In genomic region chr1:152556576-152557281, GRCm38 (mm10) we compare ENCODE assay signal across 8 mouse cellular contexts.
DNase-seq lines count a peak whose midpoint lies in the region; ATAC-seq and TF ChIP-seq lines count a peak whose summit lies in the region.

No protein-coding gene starts in this region.

- WGBS in liver, adult 2 months: 61% methylated on average over 14 of the region's 14 CpGs
- WGBS in forebrain, embryonic 12.5 days: 45% methylated on average over 14 of the region's 14 CpGs
- WGBS in hindbrain, embryonic 13.5 days: 39% methylated on average over 14 of the region's 14 CpGs
- 57% methylated on average over 14 of the region's 14 CpGs for WGBS in liver, postnatal 0 days (ENCODE audit: insufficient replicate concordance)
- 43% methylated on average over 14 of the region's 14 CpGs for WGBS in stomach, postnatal 0 days

- no peak overlapping the region for H3K9ac ChIP-seq in liver, adult 2 months (ENCODE audit: low read depth, low read length)
- H3K9ac ChIP-seq in forebrain, embryonic 12.5 days: no peak overlapping the region
- no peak overlapping the region for H3K9ac ChIP-seq in hindbrain, embryonic 13.5 days
- no peak overlapping the region for H3K9ac ChIP-seq in liver, postnatal 0 days (replicated peaks)
- 0 out of 2 replicates have a peak overlapping the region, but pooled peaks have one; percentile 5 for H3K9ac ChIP-seq in stomach, postnatal 0 days (ENCODE audit: low read length)

- 0 out of 2 replicates have a peak, but pooled peaks cover 1% of the 10 kb centered on the region for H3K4me1 ChIP-seq in liver, adult 2 months (ENCODE audit: control insufficient read depth, insufficient read depth, low read length)
- H3K4me1 ChIP-seq in forebrain, embryonic 12.5 days: peaks cover 35% of the 10 kb centered on the region
- H3K4me1 ChIP-seq in hindbrain, embryonic 13.5 days (replicated peaks): peaks cover 28% of the 10 kb centered on the region
- H3K4me1 ChIP-seq in liver, postnatal 0 days (ENCODE audit: insufficient read depth): no peaks in the 10 kb centered on the region
- peaks cover 6% of the 10 kb centered on the region; the same call in 1 of the 2 replicates for H3K4me1 ChIP-seq in stomach, postnatal 0 days (replicated peaks; ENCODE audit: control insufficient read depth, insufficient read depth)

- TF ChIP-seq EP300 in liver, postnatal 0 days (IDR thresholded peaks at IDR 0.05; ENCODE audit: low read depth): no peak
- no peak for TF ChIP-seq EP300 in stomach, postnatal 0 days (optimal IDR thresholded peaks at IDR 0.05)

- H3K27me3 ChIP-seq in liver, adult 2 months (ENCODE audit: control insufficient read depth, insufficient read depth, low read length): no peaks in the 10 kb centered on the region
- no peaks in the 10 kb centered on the region for H3K27me3 ChIP-seq in forebrain, embryonic 12.5 days
- no peaks in the 10 kb centered on the region for H3K27me3 ChIP-seq in hindbrain, embryonic 13.5 days
- no peaks in the 10 kb centered on the region for H3K27me3 ChIP-seq in liver, postnatal 0 days (ENCODE audit: insufficient read depth, low read length)
- H3K27me3 ChIP-seq in stomach, postnatal 0 days (ENCODE audit: control insufficient read depth, insufficient read depth, low read length): no peaks in the 10 kb centered on the region

- H3K9me3 ChIP-seq in forebrain, embryonic 12.5 days: no peaks in the 10 kb centered on the region
- H3K9me3 ChIP-seq in hindbrain, embryonic 13.5 days: no peaks in the 10 kb centered on the region
- no peaks in the 10 kb centered on the region for H3K9me3 ChIP-seq in liver, postnatal 0 days (ENCODE audit: low read length)
- H3K9me3 ChIP-seq in stomach, postnatal 0 days (ENCODE audit: control insufficient read depth, low read length): no peaks in the 10 kb centered on the region

- no peak for TF ChIP-seq POLR2A in liver, adult 2 months (IDR thresholded peaks at IDR 0.05; ENCODE audit: extremely low read depth, insufficient read depth, low read length)

- peak; percentile 80 for ATAC-seq in forebrain, embryonic 12.5 days (ENCODE audit: low FRiP score)
- ATAC-seq in hindbrain, embryonic 13.5 days (ENCODE audit: low FRiP score): peak; percentile 70
- peak; percentile 50 for ATAC-seq in liver, postnatal 0 days
- ATAC-seq in stomach, postnatal 0 days (ENCODE audit: low FRiP score, low TSS enrichment): 0 out of 2 replicates have a peak, but pooled peaks have one; percentile 19

- no peak overlapping the region for H3K4me3 ChIP-seq in liver, adult 2 months (ENCODE audit: insufficient read depth, low read depth, low read length)
- no peak overlapping the region for H3K4me3 ChIP-seq in forebrain, embryonic 12.5 days (replicated peaks)
- no peak overlapping the region for H3K4me3 ChIP-seq in hindbrain, embryonic 13.5 days
- H3K4me3 ChIP-seq in liver, postnatal 0 days (ENCODE audit: low read depth, low read length): no peak overlapping the region
- no peak overlapping the region for H3K4me3 ChIP-seq in stomach, postnatal 0 days (ENCODE audit: low read depth, low read length)

- H3K36me3 ChIP-seq in liver, adult 2 months (ENCODE audit: control insufficient read depth, insufficient read depth, low read length): peaks cover 7% of the 10 kb centered on the region; the same call in 1 of the 2 replicates
- peaks cover 9% of the 10 kb centered on the region; the same call in 1 of the 2 replicates for H3K36me3 ChIP-seq in forebrain, embryonic 12.5 days (replicated peaks)
- peaks cover 7% of the 10 kb centered on the region for H3K36me3 ChIP-seq in hindbrain, embryonic 13.5 days
- H3K36me3 ChIP-seq in liver, postnatal 0 days (replicated peaks; ENCODE audit: insufficient read depth, low read length): peaks cover 16% of the 10 kb centered on the region
- H3K36me3 ChIP-seq in stomach, postnatal 0 days (ENCODE audit: control insufficient read depth, insufficient read depth, low read length): no peaks in the 10 kb centered on the region

- H3K79me2 ChIP-seq in liver, adult 2 months (ENCODE audit: control insufficient read depth, insufficient read depth, low read length): no peaks in the 10 kb centered on the region

- TF ChIP-seq CTCF in liver, adult 2 months (IDR thresholded peaks at IDR 0.05; ENCODE audit: low read depth, low read length): no peak
- TF ChIP-seq CTCF in liver, postnatal 0 days (IDR thresholded peaks at IDR 0.05; ENCODE audit: low read depth): no peak
- TF ChIP-seq CTCF in stomach, postnatal 0 days (IDR thresholded peaks at IDR 0.05; ENCODE audit: low read depth): no peak

- DNase-seq in liver, adult 2 months (ENCODE audit: extremely low read depth, low read depth, low spot score): no peak
- DNase-seq in liver: no peak
- no peak for DNase-seq in liver, postnatal 0 days
- DNase-seq in stomach, postnatal 0 days (ENCODE audit: low spot score): peak; percentile 23
- no peak for DNase-seq in urinary bladder, adult 18-20 months (ENCODE audit: low spot score in 2 of 2)
- DNase-seq in right cerebral cortex, postnatal 25 days: no peak

- H3K4me2 ChIP-seq in forebrain, embryonic 12.5 days: peak overlapping the region; percentile 15
- H3K4me2 ChIP-seq in hindbrain, embryonic 13.5 days: peak overlapping the region; percentile 4; the same call in 1 of the 2 replicates
- no peak overlapping the region for H3K4me2 ChIP-seq in liver, postnatal 0 days (ENCODE audit: low read depth, low read length)
- no peak overlapping the region for H3K4me2 ChIP-seq in stomach, postnatal 0 days (replicated peaks; ENCODE audit: low read depth)

- H3K27ac ChIP-seq in liver, adult 2 months (replicated peaks; ENCODE audit: insufficient read depth, low read depth, low read length): 0 out of 2 replicates have a peak overlapping the region, but pooled peaks have one; percentile 12
- peak overlapping the region; percentile 83 for H3K27ac ChIP-seq in forebrain, embryonic 12.5 days
- H3K27ac ChIP-seq in hindbrain, embryonic 13.5 days: peak overlapping the region; percentile 70
- 0 out of 2 replicates have a peak overlapping the region, but pooled peaks have one; percentile 32 for H3K27ac ChIP-seq in liver, postnatal 0 days (ENCODE audit: low read depth)
- peak overlapping the region; percentile 88 for H3K27ac ChIP-seq in stomach, postnatal 0 days (replicated peaks)

Comparison
In these comparisons a context has a peak if more than half of its experiments do, and no peak if none do; other contexts are left out.
1. H3K27ac ChIP-seq: peak in every context shown above with its lines; median percentile 88 in stomach, postnatal 0 days; 83 in forebrain, embryonic 12.5 days; 70 in hindbrain, embryonic 13.5 days; 32 in liver, postnatal 0 days; 12 in liver, adult 2 months.
2. ATAC-seq: peak in every context shown above with its lines; median percentile 80 in forebrain, embryonic 12.5 days; 70 in hindbrain, embryonic 13.5 days; 50 in liver, postnatal 0 days; 19 in stomach, postnatal 0 days.
3. H3K4me2 ChIP-seq: peak in forebrain, embryonic 12.5 days (single experiment) and hindbrain, embryonic 13.5 days (single experiment); none in liver, postnatal 0 days (single experiment) and stomach, postnatal 0 days (single experiment).